Mouse (Mus musculus): ENCODE measurements around the gene Lbh. TPM values are rescaled to one million over a fixed set of nuclear protein-coding genes. Genes with fewer than 3 reads are reported as not detected.

Lbh gene
- polyA plus RNA-seq, 1 experiment from 2014 or later: 2.1 TPM

DNA sequence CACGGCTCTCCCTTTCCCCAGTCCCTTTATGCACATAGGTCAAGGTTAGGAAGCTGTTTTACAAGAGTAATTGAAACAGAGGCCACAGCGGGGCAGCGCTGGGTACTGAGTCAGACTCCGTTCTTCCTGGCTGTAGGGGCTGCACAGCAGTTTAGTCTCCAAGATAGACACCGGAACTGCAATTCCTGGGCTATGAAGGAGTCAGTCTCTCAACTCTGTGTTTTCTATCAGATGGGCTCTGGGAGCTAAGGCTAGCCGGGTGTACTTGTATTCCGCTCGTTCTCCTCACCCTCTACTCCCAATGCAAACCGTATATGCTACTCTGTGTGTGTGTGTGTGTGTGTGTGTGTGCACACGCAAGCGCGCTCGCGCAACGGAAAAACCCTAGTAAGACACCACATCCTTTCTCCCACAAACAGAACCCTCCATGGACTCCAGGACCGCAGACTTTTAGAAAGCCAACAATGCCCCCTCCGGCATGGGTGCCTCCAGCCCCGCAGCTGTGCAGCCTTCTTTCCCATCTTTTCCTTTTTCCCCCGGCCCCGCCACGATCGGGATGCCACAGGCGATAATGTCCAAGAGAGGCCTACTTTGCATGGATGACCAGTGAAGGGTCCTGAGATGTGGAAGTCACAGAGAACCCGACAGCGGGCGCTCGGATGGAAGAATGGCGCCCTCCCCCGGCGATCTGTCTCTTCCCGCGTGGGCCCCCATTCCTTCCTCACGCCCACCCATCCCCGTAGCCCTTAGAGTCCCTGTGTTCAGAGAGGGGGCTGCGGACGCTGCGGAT is 669 bp upstream of the Lbh start:
- Histone ChIP-seq H3K27me3 (replicated peaks; ENCODE audit: low read depth, poor library complexity, severe bottlenecking) (peaks cover 21% of the 10 kb centered on the region), H3K4me1 (peaks cover 45% of the 10 kb centered on the region), H3K27ac (replicated peaks) (peak overlapping the region; percentile 92), H3K4me3 (peak overlapping the region; percentile 79), H3K36me3 (replicated peaks) (peaks cover 13% of the 10 kb centered on the region), H3K9me3 (no peaks in the 10 kb centered on the region)
- 3% methylated on average over 37 of the region's 37 CpGs for WGBS
- peak; percentile 72 for DNase-seq (ENCODE audit: low spot score)

- Histone ChIP-seq H3K4me1 (peaks cover 45% of the 10 kb centered on the region), H3K4me3 (peak overlapping the region; percentile 79), H3K27me3 (replicated peaks; ENCODE audit: low read depth, poor library complexity, severe bottlenecking) (peaks cover 21% of the 10 kb centered on the region), H3K9me3 (no peaks in the 10 kb centered on the region), H3K27ac (replicated peaks) (peak overlapping the region; percentile 92), H3K36me3 (replicated peaks) (peaks cover 27% of the 10 kb centered on the region)
- DNase-seq (ENCODE audit: low spot score): peak; percentile 77
- under 1% methylated on average over 54 of the region's 54 CpGs for WGBS
These were observed 751 bp downstream of the Lbh start for GRCm38 (mm10) chr17:72918571-72919541.

DNA sequence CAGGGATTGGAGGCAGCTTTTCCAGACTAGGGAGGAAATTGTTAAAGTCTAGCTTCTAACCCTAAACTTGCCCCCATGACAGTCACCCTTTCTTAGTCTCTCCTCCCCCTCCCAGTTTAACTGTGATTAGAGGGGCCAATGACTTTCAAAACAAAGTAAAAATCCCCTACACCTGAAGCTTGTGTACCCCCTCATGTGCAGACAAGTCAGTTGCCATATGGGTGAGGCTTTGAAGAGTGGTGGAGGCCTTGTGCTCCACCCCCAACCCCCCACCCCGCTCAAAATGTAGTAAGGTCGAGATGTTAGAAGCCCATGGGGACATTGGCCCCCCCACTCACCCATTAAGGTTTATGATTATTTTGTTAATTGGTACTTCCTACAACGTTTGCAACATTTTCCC is 1.5 kb downstream of the Lbh start:
- Histone ChIP-seq H3K4me3 (peak overlapping the region; percentile 79), H3K27ac (replicated peaks) (peak overlapping the region; percentile 92), H3K27me3 (replicated peaks; ENCODE audit: low read depth, poor library complexity, severe bottlenecking) (peaks cover 21% of the 10 kb centered on the region), H3K4me1 (peaks cover 45% of the 10 kb centered on the region), H3K9me3 (no peaks in the 10 kb centered on the region), H3K36me3 (replicated peaks) (peaks cover 34% of the 10 kb centered on the region)
- 5% methylated on average over 3 of the region's 3 CpGs for WGBS
- no peak for DNase-seq (ENCODE audit: low spot score)

DNA sequence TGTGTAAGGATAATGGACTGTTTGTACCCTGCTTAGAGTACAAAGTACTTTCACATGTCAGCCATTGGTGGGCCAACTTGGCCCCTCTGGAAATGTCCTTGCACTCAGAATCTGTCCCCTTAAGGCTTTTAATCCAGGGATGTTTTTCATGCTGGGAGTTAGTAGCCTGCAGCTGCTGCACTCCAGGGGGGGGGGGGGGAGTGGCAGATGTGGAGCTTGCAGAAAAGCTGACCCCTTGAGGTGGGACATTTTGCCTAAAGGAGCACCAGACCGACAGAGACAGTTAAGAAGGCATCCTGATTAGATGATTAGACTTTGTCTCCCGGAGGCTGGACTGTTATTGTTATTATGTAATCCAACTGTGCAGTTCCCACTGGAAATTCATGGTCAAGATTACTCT is 2.3 kb downstream of the Lbh start:
- DNase-seq (ENCODE audit: low spot score): peak; percentile 33
- Histone ChIP-seq H3K9me3 (no peaks in the 10 kb centered on the region), H3K4me3 (0 out of 2 replicates have a peak overlapping the region, but pooled peaks have one; percentile 14), H3K4me1 (peaks cover 52% of the 10 kb centered on the region), H3K27me3 (replicated peaks; ENCODE audit: low read depth, poor library complexity, severe bottlenecking) (peaks cover 15% of the 10 kb centered on the region), H3K27ac (replicated peaks) (no peak overlapping the region), H3K36me3 (replicated peaks) (peaks cover 40% of the 10 kb centered on the region)
- WGBS: 9% methylated on average over 2 of the region's 2 CpGs

DNA sequence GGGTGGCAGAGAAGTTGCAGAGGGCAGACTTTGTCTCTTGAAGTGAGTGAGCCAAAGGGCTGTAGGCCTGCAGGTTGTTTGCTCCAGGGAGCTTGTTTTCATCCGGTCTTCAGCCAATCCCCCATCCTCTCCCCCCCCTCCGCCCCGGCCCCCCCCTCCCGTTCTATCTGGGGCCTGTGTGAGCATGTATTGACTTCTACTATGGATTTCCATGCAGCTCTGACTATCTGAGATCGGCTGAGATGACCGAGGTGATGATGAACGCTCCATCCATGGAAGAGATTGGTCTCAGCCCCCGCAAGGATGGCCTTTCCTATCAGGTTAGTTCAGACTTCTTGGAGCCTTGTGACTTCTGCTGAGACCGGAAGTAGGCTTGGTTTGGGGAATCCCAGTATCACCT is 2.9 kb downstream of the Lbh start:
- peak overlapping the region; percentile 30 for H3K4me3 ChIP-seq
- H3K4me1 ChIP-seq: peaks cover 58% of the 10 kb centered on the region
- no peak for DNase-seq (ENCODE audit: low spot score)
- peaks cover 10% of the 10 kb centered on the region for H3K27me3 ChIP-seq (replicated peaks; ENCODE audit: low read depth, poor library complexity, severe bottlenecking)
- H3K27ac ChIP-seq (replicated peaks): no peak overlapping the region
- H3K9me3 ChIP-seq: no peaks in the 10 kb centered on the region
- peaks cover 46% of the 10 kb centered on the region for H3K36me3 ChIP-seq (replicated peaks)
- 60% methylated on average over 9 of the region's 9 CpGs for WGBS

DNA sequence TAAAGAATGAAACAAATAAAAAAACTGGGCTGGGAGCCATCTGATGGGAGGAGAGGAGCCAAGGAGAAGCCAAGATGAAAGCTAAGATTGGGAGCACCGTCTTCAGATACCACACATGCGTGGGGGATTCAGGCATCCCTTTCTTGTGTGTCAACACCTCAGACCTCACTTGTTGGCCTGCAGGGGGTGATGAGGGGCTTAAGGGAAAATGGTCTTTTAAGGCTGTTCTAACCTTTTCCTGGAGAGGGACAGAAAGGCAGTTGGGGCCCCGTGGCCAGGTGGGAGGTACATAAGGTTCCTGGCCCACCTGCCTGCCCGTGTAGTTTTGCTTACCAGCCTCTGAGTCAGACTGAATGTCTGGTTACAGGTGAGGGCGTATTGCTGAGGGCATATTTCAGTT is 4.1 kb downstream of the Lbh start:
- H3K36me3 ChIP-seq (replicated peaks): peaks cover 58% of the 10 kb centered on the region
- 76% methylated on average over 5 of the region's 5 CpGs for whole genome bisulfite sequencing
- DNase-seq (ENCODE audit: low spot score): no peak

DNA sequence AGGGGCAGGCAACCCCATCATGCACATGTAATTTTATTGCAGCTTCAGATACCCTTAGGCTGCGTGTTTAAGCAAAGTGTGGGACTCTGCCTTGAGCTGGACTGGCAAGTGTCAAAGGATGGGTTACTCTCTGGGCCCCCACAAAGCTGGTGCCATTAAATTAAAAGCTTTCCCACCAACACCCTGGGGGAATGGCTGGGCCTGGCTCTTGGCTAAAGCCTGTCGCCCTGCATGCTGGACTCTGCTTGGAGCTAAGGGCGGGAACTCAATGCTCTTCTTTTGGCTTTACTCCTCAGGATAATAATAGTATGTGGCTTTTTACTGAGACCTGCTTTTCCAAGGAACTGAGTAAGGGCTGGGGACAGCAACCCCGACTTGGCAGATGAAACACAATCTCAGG is 5.2 kb downstream of the Lbh start:
- no peak for DNase-seq (ENCODE audit: low spot score)

More for the DNA sequence above, 4.1 kb downstream of the Lbh start:
- H3K4me3 ChIP-seq: no peak overlapping the region
- no peaks in the 10 kb centered on the region for H3K9me3 ChIP-seq
- H3K4me1 ChIP-seq: peaks cover 61% of the 10 kb centered on the region
- H3K27ac ChIP-seq (replicated peaks): no peak overlapping the region
- H3K27me3 ChIP-seq (replicated peaks; ENCODE audit: low read depth, poor library complexity, severe bottlenecking): no peaks in the 10 kb centered on the region

GRCm38 (mm10) chr17:72924295-72924694 is 6.2 kb downstream of the Lbh start:
- DNase-seq (ENCODE audit: low spot score): no peak
- H3K9me3 ChIP-seq: no peaks in the 10 kb centered on the region
- H3K27me3 ChIP-seq (replicated peaks; ENCODE audit: low read depth, poor library complexity, severe bottlenecking): no peaks in the 10 kb centered on the region
- peaks cover 70% of the 10 kb centered on the region for H3K36me3 ChIP-seq (replicated peaks)
- H3K4me3 ChIP-seq: no peak overlapping the region
- H3K4me1 ChIP-seq: peaks cover 43% of the 10 kb centered on the region
- H3K27ac ChIP-seq (replicated peaks): no peak overlapping the region
- WGBS: 88% methylated on average over 8 of the region's 8 CpGs

More for the DNA sequence above, 5.2 kb downstream of the Lbh start:
- Histone ChIP-seq H3K36me3 (replicated peaks) (peaks cover 62% of the 10 kb centered on the region), H3K9me3 (no peaks in the 10 kb centered on the region), H3K4me1 (peaks cover 52% of the 10 kb centered on the region), H3K27ac (replicated peaks) (no peak overlapping the region), H3K27me3 (replicated peaks; ENCODE audit: low read depth, poor library complexity, severe bottlenecking) (no peaks in the 10 kb centered on the region), H3K4me3 (no peak overlapping the region)
- WGBS: 87% methylated on average over 4 of the region's 4 CpGs

DNA sequence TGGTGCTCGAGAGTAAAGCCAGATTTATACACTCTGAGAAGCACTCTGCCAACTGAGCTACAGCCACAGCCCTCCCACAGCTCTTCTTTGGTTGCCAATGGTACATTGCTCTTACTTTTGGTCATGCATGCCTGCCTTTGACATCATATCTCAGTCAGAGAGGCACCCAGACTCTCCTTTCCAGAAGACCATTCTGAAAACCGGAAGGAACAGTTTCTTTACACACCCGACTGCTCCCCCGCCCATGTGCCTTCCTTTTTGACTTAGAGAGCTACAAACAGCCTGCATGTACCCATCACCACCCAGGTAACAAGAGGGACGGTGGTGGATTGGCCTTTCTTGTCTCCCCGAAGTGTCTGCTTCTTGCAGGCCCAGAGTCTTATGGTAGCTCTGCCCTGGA is 7.0 kb downstream of the Lbh start:
- Histone ChIP-seq H3K4me3 (no peak overlapping the region), H3K36me3 (replicated peaks) (peaks cover 74% of the 10 kb centered on the region), H3K9me3 (no peaks in the 10 kb centered on the region), H3K27ac (replicated peaks) (peak overlapping the region; percentile 74; the same call in 1 of the 2 replicates), H3K4me1 (peaks cover 38% of the 10 kb centered on the region), H3K27me3 (replicated peaks; ENCODE audit: low read depth, poor library complexity, severe bottlenecking) (no peaks in the 10 kb centered on the region)
- 91% methylated on average over 6 of the region's 6 CpGs for WGBS
- DNase-seq (ENCODE audit: low spot score): no peak

DNA sequence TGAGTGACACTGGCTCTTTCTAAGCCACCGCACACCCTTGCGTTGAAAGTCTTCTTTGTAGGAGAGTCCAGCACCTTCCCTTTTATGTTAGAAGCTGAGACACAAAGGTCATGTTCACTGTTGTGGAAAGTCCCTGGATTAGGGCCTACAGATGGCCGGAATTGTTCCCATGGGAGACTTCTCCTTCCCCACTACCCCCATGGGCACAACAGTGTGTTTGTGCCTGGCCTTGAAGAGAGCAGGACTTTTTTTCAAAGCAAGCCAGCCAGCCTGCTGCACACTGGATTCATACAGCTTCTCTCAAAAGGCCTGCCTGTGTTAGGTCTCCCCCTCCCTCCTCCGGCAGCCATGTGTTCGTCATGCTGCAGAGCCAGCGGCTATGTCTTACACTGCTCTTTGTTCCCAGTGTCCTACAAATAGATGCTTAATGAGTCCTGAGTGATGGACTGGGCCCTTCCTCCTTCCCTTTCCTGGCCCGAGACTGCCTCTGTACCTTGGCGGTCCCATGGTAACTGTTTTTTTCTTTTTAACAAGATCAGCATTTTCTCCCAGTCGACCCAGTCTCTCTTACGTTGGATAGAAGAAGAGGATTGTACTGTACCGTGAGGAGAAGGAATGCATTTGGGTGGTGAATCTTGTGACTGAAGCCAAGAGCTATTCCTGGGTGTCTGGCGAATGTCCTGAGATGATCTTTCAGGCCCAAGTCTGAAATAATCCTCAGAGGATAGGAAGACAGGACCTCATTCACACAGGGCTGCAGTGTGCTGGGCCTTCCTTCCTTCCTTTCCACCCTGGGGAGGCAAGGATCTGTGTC is 7.9 kb downstream of the Lbh start:
- H3K27me3 ChIP-seq (replicated peaks; ENCODE audit: low read depth, poor library complexity, severe bottlenecking): no peaks in the 10 kb centered on the region
- H3K36me3 ChIP-seq (replicated peaks): peaks cover 82% of the 10 kb centered on the region
- no peak overlapping the region for H3K4me3 ChIP-seq
- H3K27ac ChIP-seq (replicated peaks): peak overlapping the region; percentile 74
- WGBS: 51% methylated on average over 12 of the region's 12 CpGs
- H3K4me1 ChIP-seq: peaks cover 29% of the 10 kb centered on the region
- H3K9me3 ChIP-seq: no peaks in the 10 kb centered on the region
- peak; percentile 58 for DNase-seq (ENCODE audit: low spot score)

GRCm38 (mm10) chr17:72926994-72927393 is 8.9 kb downstream of the Lbh start:
- DNase-seq (ENCODE audit: low spot score): no peak
- peaks cover 82% of the 10 kb centered on the region for H3K36me3 ChIP-seq (replicated peaks)
- H3K27me3 ChIP-seq (replicated peaks; ENCODE audit: low read depth, poor library complexity, severe bottlenecking): no peaks in the 10 kb centered on the region
- H3K4me3 ChIP-seq: no peak overlapping the region
- H3K4me1 ChIP-seq: peaks cover 22% of the 10 kb centered on the region
- H3K27ac ChIP-seq (replicated peaks): no peak overlapping the region
- WGBS: 90% methylated on average over 8 of the region's 8 CpGs
- H3K9me3 ChIP-seq: peaks cover 7% of the 10 kb centered on the region; the same call in 1 of the 2 replicates

DNA sequence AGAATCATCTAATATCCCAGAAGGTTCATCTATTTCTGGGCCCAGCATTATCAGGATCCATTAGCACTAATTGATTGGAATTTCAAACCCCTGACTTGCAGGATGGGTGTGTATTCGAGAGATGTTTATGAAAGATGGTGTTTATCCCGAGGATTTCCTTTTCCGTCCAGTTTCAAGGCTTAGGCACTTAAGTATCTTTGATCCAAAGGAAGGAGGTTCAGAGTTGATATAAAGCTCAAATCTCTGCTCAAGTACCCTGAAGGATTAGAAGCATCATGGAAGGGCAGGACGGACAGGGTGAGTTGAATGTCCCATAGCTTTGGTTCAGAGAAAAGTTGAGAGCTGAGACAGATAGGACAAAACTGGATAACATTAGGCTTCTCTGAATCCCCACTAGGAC is 15.0 kb downstream of the Lbh start:
- whole genome bisulfite sequencing: 90% methylated on average over 4 of the region's 4 CpGs
- H3K27ac ChIP-seq (replicated peaks): no peak overlapping the region
- H3K9me3 ChIP-seq: peaks cover 13% of the 10 kb centered on the region; the same call in 1 of the 2 replicates
- peaks cover 23% of the 10 kb centered on the region for H3K4me1 ChIP-seq
- H3K36me3 ChIP-seq (replicated peaks): peaks cover 84% of the 10 kb centered on the region
- H3K4me3 ChIP-seq: no peak overlapping the region
- DNase-seq (ENCODE audit: low spot score): no peak
- H3K27me3 ChIP-seq (replicated peaks; ENCODE audit: low read depth, poor library complexity, severe bottlenecking): no peaks in the 10 kb centered on the region

All from embryonic facial prominence, embryonic 10.5 days (tissue).